Mouse (Mus musculus): ENCODE results near the gene Zfp11. TPM values are rescaled to one million over a fixed set of nuclear protein-coding genes. Genes with fewer than 3 reads are reported as not detected.
"Not testable (repeated sequence)": the region's sequence is repeated elsewhere in the genome, so short reads cannot be mapped to it uniquely, and the experiment has no call there.

Zfp11 gene
- total and polyA plus RNA-seq, 2 experiments from 2014 or later, result 4.7 to 5.1 TPM

DNA sequence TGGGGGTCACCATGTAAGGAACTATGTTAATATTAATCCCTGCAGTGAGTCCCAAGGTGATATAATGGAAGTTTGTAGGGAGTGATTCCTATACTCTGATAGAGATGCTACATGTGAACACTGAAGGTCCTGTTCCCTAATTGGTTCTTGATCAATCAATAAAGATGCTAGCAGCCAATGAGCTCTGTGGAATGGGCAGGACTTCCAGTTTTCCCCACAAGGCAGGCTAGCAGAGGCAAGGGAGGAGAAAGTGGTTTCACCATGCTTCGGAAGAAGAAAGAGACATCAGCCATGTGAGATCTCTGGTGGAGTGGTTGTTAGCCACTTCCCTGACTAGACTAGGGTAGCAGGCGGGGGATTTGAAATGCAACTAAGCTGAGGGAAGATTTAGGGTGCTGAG lies 30.6 kb upstream of the Zfp11 start:
- WGBS, result 41% methylated on average over 2 of the region's 2 CpGs
- no peak overlapping the region for H3K4me2 ChIP-seq (ENCODE audit: low read depth, low read length, poor library complexity, severe bottlenecking)
- no peak for TF ChIP-seq CTCF (IDR thresholded peaks at IDR 0.05)
- ATAC-seq (ENCODE audit: low FRiP score) (no peak), DNase-seq (ENCODE audit: low spot score) (peak; percentile 4)
- H3K27ac ChIP-seq (ENCODE audit: low read depth, low read length), result no peak overlapping the region
- H3K4me1 ChIP-seq (ENCODE audit: insufficient read depth, low read length), result no peaks in the 10 kb centered on the region
- H3K9me3 ChIP-seq (ENCODE audit: low read length), result no peaks in the 10 kb centered on the region
- no peak overlapping the region for H3K9ac ChIP-seq (replicated peaks; ENCODE audit: low read length, poor library complexity, severe bottlenecking)
- H3K36me3 ChIP-seq (ENCODE audit: insufficient read depth, low read length), result no peaks in the 10 kb centered on the region
- H3K4me3 ChIP-seq (ENCODE audit: low read depth, low read length), result no peak overlapping the region
- H3K27me3 ChIP-seq (ENCODE audit: insufficient read depth, low read length), result no peaks in the 10 kb centered on the region

GRCm38 (mm10) chr5:129690528-129690927 lies 20.6 kb upstream of the Zfp11 start:
- Histone ChIP-seq H3K36me3 (ENCODE audit: insufficient read depth, low read length) (no peaks in the 10 kb centered on the region), H3K27me3 (ENCODE audit: insufficient read depth, low read length) (no peaks in the 10 kb centered on the region), H3K4me2 (ENCODE audit: low read depth, low read length, poor library complexity, severe bottlenecking) (no peak overlapping the region), H3K9me3 (ENCODE audit: low read length) (no peaks in the 10 kb centered on the region), H3K4me3 (ENCODE audit: low read depth, low read length) (no peak overlapping the region), H3K4me1 (ENCODE audit: insufficient read depth, low read length) (no peaks in the 10 kb centered on the region), H3K27ac (ENCODE audit: low read depth, low read length) (no peak overlapping the region), H3K9ac (replicated peaks; ENCODE audit: low read length, poor library complexity, severe bottlenecking) (no peak overlapping the region)
- 84% methylated on average over 3 of the region's 3 CpGs for WGBS
- DNase-seq (ENCODE audit: low spot score) (no peak), ATAC-seq (ENCODE audit: low FRiP score) (no peak)
- TF ChIP-seq CTCF (IDR thresholded peaks at IDR 0.05), result no peak

DNA sequence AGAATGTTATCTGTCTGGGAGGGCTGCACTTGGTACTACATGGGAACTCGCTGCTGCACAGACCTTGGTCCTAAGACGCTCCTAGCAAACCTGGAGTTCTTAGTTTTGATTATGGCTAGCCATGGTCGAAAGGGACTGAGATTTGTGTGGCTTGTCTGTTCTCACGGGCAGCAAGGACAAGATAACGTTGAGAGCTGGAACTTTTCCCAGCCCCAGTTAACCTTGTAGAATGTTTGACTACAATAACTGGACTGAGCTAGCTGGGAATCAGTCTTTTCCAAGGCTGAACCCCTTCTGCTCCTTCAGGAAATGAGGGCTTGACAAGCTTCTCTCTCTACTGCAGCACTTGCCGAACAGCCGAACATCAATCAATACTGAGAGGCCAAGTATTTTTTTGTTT lies 17.7 kb upstream of the Zfp11 start:
- no peak for TF ChIP-seq CTCF (IDR thresholded peaks at IDR 0.05)
- WGBS, result 87% methylated on average over 7 of the region's 7 CpGs
- Histone ChIP-seq H3K9ac (replicated peaks; ENCODE audit: low read length, poor library complexity, severe bottlenecking) (no peak overlapping the region), H3K9me3 (ENCODE audit: low read length) (no peaks in the 10 kb centered on the region), H3K4me1 (ENCODE audit: insufficient read depth, low read length) (no peaks in the 10 kb centered on the region), H3K27me3 (ENCODE audit: insufficient read depth, low read length) (no peaks in the 10 kb centered on the region), H3K27ac (ENCODE audit: low read depth, low read length) (no peak overlapping the region), H3K4me3 (ENCODE audit: low read depth, low read length) (no peak overlapping the region), H3K36me3 (ENCODE audit: insufficient read depth, low read length) (no peaks in the 10 kb centered on the region), H3K4me2 (ENCODE audit: low read depth, low read length, poor library complexity, severe bottlenecking) (no peak overlapping the region)
- no peak for DNase-seq (ENCODE audit: low spot score)
- no peak for ATAC-seq (ENCODE audit: low FRiP score)

DNA sequence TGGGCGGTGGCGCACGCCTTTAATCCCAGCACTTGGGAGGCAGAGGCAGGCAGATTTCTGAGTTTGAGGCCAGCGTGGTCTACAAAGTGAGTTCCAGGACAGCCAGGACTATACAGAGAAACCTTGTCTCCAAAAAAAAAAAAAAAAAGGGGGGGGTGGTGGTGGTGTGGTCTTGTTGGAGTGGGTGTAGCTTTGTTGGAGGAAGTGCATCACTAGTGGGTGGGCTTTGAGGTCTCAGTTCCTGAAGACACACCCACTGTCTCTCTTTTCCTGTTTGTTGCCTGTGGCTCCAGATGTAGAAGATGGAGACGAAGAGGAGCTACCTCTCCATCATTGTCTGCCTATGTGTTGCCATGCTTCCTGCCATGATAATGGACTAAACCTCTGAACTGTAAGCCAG lies 15.2 kb upstream of the Zfp11 start:
- DNase-seq (ENCODE audit: low spot score); H3K4me3 ChIP-seq (ENCODE audit: low read depth, low read length); H3K27ac ChIP-seq (ENCODE audit: low read depth, low read length); H3K9me3 ChIP-seq (ENCODE audit: low read length); H3K4me1 ChIP-seq (ENCODE audit: insufficient read depth, low read length); H3K27me3 ChIP-seq (ENCODE audit: insufficient read depth, low read length); H3K36me3 ChIP-seq (ENCODE audit: insufficient read depth, low read length); H3K9ac ChIP-seq (replicated peaks; ENCODE audit: low read length, poor library complexity, severe bottlenecking); H3K4me2 ChIP-seq (ENCODE audit: low read depth, low read length, poor library complexity, severe bottlenecking); ATAC-seq (ENCODE audit: low FRiP score): not testable (repeated sequence)
- 85% methylated on average over 5 of the region's 5 CpGs for WGBS

- H3K27ac ChIP-seq (ENCODE audit: low read depth, low read length), result peak overlapping the region; percentile 62
- peak overlapping the region; percentile 85 for H3K4me2 ChIP-seq (ENCODE audit: low read depth, low read length, poor library complexity, severe bottlenecking)
- WGBS, result 1% methylated on average over 31 of the region's 31 CpGs
- no peaks in the 10 kb centered on the region for H3K36me3 ChIP-seq (ENCODE audit: insufficient read depth, low read length)
- peak overlapping the region; percentile 83 for H3K9ac ChIP-seq (replicated peaks; ENCODE audit: low read length, poor library complexity, severe bottlenecking)
- no peak for TF ChIP-seq CTCF (IDR thresholded peaks at IDR 0.05)
- 0 out of 2 replicates have a peak, but pooled peaks cover 6% of the 10 kb centered on the region for H3K4me1 ChIP-seq (ENCODE audit: insufficient read depth, low read length)
- peak overlapping the region; percentile 80 for H3K4me3 ChIP-seq (ENCODE audit: low read depth, low read length)
- H3K27me3 ChIP-seq (ENCODE audit: insufficient read depth, low read length), result no peaks in the 10 kb centered on the region
- DNase-seq (ENCODE audit: low spot score), result no peak
- H3K9me3 ChIP-seq (ENCODE audit: low read length), result no peaks in the 10 kb centered on the region
- peak; percentile 47; the same call in 1 of the 2 replicates for ATAC-seq (ENCODE audit: low FRiP score)
Observed at GRCm38 (mm10) chr5:129669453-129670035, 355 bp downstream of the Zfp11 start.

GRCm38 (mm10) chr5:129667851-129668250 lies 2.0 kb downstream of the Zfp11 start:
- Histone ChIP-seq H3K9ac (replicated peaks; ENCODE audit: low read length, poor library complexity, severe bottlenecking) (no peak overlapping the region), H3K27ac (ENCODE audit: low read depth, low read length) (no peak overlapping the region), H3K27me3 (ENCODE audit: insufficient read depth, low read length) (no peaks in the 10 kb centered on the region), H3K4me3 (ENCODE audit: low read depth, low read length) (no peak overlapping the region), H3K36me3 (ENCODE audit: insufficient read depth, low read length) (no peaks in the 10 kb centered on the region), H3K4me1 (ENCODE audit: insufficient read depth, low read length) (0 out of 2 replicates have a peak, but pooled peaks cover 6% of the 10 kb centered on the region), H3K4me2 (ENCODE audit: low read depth, low read length, poor library complexity, severe bottlenecking) (no peak overlapping the region), H3K9me3 (ENCODE audit: low read length) (no peaks in the 10 kb centered on the region)
- DNase-seq (ENCODE audit: low spot score), result no peak
- WGBS, result 91% methylated on average over 4 of the region's 4 CpGs
- ATAC-seq (ENCODE audit: low FRiP score), result no peak
- no peak for TF ChIP-seq CTCF (IDR thresholded peaks at IDR 0.05)

Measured in midbrain, postnatal 0 days (tissue).